Mouse (Mus musculus) cerebellum, adult 11-12 months (tissue): ENCODE measurements at regions not wholly inside any gene's neighbourhood (a gene's known extent, or its start where the extent isn't known, plus 50 kb on each side); places are given as distances from the start of the nearest gene placed in this dataset.
A peak's percentile ranks its signal among the peaks of the same experiment; 100 is the strongest.

ENCODE experiments used
- DNase-seq: peaks from one replicate; pipeline ENCODE4 v3.0.0; 2022

DNA sequence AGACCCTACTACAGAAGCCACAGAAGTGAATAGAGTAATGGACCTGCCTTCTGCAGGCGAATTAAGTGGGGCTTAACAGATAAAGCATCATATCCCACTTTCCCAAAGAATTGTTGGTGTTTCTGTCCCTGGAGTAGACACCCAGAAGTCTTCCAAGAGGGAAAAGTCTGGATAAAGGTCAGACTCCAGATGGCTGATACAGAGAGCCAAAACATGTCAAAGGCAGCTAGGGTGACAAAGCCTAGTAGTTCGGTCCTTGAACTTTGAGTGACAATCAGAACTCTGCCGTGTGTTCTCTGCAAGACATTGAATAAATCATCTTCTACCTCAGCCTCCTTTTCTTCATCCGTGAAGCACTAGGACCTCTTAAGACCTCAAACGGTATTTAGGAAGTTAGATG, 185.1 kb upstream of the Klf3 start:
- DNase-seq = no peak

DNA sequence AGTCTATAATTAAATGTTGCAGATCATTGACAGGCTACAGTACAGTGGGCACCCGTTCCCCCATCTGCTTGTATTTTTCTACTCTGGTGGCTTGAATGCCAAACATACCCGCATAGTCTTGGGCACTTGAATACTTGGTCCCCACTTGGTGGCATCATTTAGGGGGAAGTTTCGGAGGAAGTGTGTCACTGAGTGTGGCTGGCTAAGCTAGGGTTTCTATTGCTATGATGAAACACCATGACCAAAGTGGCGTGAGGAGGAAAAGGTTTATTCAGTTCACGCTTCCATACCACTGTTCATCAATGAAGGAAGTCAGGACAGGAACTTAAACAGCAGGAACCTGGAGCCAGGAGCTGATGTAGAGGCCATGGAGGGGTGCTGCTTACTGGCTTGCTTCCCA, 183.4 kb upstream of the Klf3 start:
- DNase-seq = no peak

DNA sequence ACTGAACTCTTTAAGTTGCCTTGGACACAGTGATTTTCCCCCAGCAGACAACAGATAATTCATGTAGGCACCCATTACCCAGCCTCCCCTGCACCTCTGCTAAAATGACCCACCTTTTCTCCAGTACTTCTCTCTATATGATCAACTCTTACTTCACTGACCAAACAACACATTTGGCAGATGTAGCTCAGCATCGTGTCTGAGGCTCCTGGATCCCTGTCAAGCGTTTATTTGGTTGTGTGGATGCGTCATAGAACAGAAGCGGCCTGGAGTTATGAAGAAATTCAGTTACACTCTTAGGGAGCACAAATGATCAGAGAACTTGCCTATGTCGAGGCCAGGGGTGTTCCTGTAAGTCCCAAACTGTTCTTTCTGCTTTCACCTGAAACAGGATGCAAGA, 182.5 kb upstream of the Klf3 start:
- no peak for DNase-seq

DNA sequence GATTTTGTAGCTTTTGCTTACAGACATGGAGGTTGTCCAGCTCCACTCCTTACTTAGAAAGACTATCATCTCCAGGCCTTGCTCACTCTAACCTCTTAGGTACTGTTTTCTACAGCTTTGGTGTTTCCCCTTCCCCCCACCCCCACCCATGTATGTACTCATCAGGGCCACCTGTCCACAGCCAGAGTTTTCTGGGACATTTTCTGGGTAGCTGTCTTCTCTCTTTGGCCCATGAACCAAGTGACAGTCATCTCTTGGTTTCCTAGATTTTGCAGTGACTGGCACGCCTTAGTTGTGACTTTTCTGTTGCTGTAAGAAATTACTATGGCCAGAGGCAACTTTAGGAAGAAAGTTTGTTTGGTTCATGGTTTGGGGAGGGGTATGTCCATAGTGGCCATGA, 181.8 kb upstream of the Klf3 start:
- DNase-seq = no peak

DNA sequence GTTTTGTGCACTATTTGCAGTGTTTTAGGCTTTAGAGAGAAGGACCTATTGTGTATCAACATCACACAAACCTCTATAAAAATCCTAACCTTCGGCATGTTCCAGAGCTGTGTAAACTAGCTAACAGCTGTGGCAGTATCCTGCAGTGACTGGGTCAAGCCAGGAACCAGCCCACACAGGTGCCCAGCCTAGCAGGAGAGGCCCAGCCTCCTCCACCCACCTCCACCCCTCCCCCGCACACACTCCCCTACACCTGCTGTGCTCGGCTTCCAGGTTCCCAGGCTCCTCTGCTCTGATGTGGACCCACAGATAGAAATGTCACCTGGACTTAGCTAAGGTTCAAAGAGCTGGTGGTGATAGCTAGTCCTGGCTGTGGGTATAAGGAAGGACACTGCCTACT, 179.5 kb upstream of the Klf3 start:
- DNase-seq = no peak

DNA sequence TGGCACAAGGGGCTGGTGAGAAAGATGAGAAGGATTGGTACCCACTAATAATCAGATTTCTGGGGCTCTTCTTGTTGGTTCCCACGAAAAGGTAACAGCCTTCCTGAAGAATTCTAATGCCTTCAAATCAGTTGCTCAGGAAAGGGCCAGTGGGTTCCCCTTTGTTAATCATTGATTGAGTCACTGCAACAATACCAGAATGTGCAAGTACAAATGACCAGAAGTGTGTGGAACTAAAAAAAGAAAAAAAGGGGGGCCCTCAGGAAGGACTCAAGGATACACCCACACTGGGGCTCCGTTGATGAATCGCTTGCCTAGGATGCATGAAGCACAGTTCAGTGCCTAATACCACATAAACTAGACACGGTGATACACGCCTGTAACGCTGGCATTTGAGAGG, 179.0 kb upstream of the Klf3 start:
- no peak for DNase-seq

DNA sequence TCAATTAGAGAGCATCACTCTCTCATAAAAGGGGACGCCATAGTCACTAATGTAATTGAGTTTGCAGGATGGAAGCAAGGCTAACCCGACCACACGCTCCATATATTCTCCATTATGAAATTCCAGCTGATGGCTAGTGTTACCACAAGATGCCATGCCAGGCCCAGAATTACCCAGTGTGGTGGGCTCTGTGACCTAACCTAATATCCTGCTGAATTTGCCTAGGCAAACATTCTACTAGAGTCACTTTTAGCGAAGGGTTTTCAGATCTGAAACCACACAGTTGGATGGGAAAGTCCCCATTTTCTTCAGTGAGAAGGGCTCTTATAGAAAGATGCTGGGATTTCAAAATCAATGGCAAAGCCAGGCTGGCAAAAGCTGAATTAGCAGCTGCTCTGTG, 177.8 kb upstream of the Klf3 start:
- DNase-seq = no peak

DNA sequence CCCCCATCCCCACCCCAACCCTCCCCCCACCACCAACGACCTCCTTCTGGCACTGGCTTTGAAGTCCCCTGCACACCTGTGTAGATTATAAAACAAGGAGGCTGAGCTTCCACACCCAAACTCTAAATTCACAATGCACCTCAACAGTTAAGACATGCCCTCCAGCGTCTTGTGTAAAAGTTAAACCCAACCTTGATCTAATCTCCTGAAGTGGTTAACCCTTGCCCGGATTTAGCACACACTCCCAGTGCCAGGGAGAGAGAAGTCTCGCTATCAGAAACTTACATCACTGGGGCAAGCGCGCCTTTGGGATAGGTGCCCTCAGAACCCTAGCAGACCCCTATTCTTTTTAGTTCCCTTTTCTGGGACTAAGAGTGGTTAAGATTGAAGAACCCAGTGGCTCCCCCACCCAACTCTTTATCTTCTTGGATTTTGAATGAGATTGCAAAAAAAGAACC, 177.3 kb upstream of the Klf3 start:
- DNase-seq = no peak

DNA sequence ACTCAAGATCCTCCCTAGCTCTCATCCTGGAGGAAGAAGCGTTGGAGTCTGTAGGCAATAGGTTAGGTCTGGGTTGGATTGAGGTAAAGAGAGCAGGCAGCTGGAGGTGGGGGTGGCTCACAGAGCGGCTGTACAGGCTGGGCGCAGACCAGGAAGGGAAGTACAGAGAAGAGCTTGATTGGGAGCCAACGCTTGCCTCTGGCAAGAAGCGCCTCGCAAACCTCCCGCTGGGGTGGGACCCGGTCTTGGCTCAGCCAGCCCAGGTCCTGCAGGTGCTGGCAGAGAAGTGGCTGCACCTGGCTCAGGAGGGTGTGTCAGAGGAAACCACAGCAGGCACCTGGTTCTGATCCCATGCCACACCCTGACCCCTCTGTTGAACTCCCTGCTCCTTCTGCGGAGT, 176.8 kb upstream of the Klf3 start:
- no peak for DNase-seq

DNA sequence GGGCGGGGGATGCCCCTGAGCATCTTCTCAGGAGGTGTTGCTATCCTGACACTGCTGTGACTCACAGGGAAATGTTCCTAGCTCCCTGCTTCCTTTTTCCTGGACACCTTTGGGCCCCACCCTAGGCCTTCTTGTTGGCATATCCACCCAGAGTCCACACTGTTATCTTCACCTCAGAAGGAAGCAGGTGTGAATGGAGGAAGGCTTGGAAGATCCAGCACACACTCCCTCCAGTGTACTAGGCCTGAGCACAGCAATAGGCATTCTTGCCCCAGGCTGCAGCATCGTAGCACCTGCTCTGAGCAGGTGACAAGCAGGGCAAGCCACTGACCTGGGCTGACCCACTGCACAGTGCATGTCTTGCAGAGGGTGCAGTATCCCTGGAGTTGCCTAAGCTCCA, 172.6 kb upstream of the Klf3 start:
- DNase-seq = no peak

DNA sequence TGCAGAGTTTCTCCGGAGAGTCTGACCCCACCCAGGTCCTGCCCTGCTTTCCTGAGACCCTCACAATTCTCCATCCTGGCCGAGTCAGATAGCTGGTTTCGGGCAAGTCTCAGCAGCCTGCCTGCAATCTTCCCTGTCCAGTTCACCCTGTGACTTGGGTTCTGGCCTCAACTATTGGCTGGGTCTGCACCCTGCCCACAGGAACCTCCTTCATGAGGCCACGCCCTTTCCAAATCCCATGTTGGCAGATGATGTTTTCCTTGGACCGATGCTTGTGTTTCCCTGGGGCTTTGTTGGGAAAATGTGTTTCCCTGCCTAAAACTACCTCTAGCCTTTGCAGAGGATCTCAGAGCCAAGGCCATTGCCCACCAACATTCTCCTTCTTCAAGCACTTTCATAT, 171.0 kb upstream of the Klf3 start:
- DNase-seq = no peak

DNA sequence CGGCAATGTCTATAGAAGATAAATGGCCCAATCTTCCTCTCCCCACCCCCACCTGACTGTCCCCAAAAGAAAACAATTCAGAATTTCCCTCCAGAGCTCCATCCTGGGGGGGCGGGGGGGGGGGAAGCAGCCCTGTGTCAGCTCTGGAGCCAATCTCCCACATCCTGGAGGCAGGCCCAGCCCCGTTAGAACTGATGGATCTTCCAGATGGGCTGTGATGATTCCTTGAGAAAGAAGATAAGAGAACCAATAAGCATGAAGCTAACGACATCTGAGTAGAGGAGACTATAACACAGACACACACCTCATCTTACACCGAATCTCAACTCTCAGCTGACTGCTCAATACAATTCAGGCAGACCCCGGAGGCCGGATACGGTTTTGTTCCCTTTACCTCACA, 169.2 kb upstream of the Klf3 start:
- DNase-seq = no peak

DNA sequence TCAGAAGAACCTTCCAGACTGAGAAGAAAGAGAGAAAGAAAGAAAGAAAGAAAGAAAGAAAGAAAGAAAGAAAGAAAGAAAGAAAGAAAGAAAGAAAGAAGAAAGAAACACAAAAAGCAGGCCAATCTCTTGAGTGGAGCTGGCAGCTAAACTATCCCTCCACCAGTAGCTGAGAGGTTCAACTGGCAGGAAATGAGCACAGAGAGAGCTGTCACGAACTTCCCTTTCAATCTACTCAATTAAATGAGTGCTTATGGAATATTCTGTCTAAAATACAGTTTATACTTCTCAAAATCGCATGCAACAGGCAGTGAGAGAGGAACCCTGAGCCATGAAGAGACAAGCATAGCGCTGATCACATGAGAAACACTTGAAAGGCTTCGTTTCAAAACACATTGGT, 168.5 kb upstream of the Klf3 start:
- DNase-seq = no peak

DNA sequence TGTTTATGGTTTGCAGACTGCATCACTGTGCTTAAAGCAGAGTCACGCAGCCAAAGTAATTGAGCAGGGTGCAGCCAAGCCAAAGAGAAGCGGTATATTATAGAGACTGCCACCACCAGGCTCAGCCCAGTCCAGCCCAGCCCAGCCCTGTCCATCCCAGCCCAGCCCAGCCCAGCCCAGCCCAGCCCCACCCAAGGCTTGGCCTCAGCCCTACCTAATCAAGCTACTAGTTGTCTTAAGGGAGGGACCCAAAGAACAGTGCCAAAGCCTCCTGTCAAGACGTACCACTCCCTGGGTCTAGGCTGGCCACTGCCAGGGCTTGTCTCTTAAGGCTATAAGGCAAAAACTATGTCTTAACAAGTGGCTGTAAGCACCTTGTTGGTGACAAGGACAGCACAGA, 166.9 kb upstream of the Klf3 start:
- DNase-seq = no peak

DNA sequence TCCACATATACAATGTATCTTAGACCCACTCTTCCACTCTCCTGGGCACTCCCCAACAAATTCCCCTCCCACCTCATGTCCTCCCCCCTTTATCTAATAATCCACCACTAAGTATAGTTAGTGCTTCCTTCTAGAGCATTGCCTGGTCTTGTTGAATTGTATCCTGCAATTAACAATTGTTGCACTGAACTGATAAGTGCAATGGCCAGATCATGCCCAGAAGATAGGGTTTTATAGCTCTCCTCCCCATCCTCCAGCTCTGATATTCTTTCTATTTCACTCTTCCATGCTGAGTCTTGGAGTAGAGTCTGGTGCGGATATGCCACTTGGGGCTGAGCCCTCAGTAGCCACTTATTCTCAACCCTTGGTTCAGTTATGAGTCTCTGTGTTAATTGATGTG, 159.6 kb upstream of the Klf3 start:
- DNase-seq = no peak

DNA sequence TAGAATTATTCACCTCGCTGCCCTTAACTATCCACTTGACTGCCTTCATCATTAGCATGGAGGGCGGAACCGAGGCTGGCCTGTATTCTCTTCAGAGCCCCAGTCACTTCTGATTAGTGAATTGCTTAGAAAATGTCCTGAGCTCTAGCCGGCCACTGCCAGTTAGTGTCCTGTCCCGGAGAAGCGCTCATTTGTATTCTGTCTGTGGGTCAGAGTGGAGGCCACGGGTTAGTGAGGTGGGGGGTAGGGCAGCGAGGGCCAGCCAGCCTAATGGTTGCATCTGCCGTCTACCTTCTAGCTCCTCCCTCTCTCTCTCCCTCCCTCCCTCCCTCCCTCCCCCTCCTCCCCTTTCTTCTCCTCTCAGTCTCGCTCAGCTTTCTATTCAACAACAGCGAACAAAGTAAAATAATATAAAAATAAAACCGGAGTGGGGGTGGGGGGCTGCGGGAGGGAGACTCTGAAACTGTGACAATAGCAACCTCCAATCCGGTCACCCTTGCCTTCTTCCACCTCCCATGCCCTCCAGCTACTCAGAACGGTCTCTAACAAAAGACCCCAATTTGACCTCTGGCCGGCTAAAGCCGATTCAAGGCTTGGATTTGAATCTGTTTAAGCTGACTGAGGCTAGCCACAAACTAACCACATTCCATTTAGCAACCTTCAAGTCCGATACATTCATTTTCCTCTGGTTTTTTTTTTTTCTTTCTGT, 155.6 kb upstream of the Klf3 start:
- peak; percentile 26 for DNase-seq

DNA sequence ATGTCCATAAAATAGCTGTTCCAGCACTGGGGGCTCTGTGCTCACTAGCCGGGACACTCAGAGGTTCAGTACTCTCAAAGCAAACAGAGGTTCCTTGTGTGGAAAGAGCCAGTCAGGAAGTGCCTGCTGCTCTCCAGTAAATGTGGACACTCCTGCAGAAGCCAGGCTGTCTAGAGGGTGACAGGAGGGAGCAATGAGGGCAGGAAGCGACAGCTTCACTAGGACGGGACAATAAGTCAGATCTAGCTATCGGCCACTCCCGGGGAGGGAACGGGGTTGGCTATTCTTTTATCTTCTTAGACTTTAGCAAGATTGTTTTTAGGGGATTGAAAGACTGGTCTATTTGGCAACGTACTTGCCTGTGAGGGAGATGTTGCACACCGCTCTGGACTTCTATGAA, 154.7 kb upstream of the Klf3 start:
- no peak for DNase-seq

DNA sequence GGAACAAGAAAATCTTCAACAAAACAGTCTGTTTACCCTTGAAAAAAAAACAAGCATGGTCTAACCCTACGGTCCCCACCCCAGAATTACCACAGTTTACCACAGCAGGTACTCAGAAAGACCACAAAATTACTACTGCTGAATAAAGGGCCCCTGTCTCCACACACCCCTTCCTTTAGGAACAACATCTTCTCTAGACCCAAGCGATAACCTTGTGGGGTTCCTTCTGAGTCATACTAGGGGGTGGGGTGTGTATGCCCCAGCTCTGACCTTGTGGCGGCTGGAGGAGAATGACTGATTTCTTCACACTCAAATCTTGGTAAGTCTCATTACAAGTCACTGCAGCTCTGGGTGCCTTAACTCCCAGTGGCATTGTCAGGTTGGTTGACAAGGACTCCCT, 151.8 kb upstream of the Klf3 start:
- DNase-seq = no peak

DNA sequence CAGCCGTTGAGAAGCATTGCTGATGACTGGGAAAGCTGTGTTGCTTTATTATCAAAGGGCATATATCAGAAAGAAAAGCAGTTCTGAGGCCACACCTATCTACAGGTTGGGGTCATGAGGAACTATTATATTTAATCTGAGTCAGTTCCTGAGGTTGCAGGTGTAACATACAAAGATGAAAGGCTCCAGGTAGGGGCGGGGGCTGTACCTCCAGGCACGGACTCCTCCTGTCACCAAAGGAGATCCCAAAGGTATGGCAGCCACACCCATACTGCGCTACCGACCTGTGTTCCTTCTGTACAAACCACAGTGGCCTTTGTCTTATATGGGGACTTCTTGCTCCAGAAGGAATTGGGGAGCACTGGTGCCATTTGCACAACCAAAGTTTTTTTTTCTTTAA, 149.4 kb upstream of the Klf3 start:
- no peak for DNase-seq

DNA sequence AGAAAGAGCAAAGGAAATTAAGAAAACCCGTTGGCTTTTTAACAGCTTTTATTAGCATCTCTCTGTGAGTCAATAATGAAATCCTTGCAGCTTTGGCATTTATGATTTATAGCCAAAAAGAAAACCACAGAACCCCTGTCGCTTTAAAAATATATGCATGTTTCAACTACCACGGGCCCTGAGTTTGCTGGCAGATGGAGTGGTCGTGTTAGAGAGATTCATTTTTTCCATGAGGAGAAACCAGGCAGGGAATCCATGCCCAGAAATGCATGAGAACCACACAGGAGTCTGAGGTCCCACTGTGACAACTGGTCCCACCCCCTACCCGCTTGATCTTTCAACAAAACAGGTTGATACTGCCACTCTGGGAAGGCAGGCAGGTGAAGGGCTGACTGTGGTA, 147.9 kb upstream of the Klf3 start:
- no peak for DNase-seq

DNA sequence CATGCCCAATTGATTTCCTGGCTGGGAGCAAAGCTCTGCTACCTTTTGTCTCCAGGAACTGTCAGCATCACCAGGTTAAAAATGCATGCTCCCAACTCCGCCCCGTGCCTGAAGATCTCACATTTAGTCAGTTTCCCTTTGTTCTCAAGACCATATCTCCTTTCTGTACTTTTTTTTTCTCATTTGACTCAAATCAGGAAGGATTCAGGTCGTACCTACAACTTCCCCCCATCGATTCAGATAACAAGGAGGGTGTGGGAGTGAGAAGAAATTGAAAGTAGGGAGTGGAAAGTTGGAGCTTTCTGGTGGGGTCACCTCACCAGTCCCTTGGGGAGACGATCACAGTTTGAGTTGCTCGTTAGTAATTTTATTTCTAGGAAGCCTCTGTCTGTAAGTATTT, 141.2 kb upstream of the Klf3 start:
- DNase-seq = no peak

DNA sequence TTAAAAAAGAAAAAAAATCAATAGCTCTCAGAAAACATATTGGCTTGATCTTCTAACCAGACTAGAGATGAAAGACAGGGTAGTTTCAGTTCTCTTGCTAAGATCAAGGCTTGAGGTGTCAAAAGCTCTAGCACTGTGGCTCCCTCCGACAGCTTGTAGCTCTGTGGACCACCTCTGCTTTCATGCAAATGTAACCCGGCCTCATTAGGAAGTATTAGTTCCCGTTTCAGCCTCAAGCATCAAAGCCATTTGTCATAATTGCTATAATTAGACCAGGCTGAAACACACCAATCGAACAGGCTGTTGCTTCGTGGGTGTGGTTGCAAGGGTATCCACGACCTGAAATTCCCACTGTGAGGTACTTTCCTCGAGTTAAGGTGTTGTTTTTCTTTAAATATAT, 140.7 kb upstream of the Klf3 start:
- no peak for DNase-seq

DNA sequence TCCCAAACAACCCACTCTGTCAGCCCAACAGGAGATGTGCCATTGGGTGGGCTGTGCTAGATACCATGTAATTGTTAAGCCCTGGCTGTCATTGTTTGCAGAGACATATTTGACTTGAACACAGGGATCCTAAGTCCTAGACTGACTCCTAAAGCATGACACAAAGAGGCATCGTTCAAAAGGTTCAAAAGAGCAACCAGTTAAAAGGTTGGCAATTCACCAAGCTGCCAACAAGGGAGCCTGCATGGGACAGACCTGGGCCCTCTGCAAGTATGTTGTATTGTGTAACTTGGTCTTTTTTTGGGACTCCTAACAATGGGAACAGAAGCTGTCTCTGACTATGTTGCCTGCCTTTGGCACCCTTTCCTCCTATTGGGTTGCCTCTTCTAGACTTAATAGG, 139.4 kb upstream of the Klf3 start:
- no peak for DNase-seq

DNA sequence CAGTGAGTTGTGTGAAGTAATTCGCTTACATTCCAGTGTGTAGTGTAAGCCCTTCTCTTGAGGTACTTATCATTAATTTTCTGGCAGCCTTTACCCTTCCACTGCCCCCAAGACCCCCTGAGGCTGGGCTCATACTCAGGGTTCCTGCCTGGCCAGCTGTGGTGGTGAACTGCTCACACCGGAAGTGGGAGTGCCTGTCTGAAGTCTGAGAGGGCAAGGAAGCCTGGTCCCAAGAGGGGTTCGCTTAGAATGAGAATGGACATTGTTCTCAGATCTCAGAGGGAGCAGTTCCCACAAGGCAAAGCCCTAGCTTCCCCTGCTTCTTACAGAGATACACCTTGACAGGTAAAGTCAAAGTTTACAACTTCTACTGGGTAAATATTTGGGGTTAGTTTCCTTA, 138.1 kb upstream of the Klf3 start:
- no peak for DNase-seq

DNA sequence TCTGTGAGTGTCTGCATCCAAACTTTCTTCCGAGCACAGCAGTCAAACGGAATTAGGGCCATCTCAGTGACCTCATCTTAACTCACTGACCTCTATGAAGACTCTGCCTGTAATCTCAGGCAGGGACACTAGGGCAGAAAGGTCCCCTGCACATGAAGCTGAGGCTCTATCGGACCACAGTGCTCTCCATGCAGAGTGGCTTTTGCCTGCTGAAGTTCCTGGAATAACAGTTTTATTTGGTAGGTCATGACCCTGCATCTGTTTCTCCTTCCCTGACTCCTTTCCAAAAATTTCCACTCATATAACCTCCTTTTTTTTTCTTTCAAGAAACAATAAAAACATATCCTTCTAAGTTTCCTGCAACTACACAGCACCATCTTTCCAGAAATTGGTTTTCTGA, 136.9 kb upstream of the Klf3 start:
- DNase-seq = no peak

DNA sequence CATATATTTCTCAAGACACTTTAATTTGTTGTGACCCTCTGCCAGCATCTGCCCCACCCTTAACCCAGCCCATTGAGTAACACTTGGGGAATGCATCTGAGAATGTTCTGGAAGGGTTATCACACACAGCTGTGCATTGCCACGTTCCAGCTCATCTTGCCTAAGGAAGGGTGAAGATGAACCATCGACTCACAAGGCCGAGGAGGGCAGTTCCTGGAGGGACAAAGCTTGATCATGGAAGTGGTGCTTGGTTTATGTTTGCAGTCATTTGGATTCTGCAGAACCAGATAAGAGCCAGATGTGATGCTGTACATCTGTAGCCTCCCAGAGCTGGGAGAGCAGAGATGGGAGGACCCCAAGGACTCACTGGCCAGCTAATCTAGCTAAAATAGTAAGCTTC, 136.1 kb upstream of the Klf3 start:
- no peak for DNase-seq
